Mouse (Mus musculus) MEL (cell line): ENCODE results near the gene Tprg. TPM values are rescaled to one million over a fixed set of nuclear protein-coding genes. Genes with fewer than 3 reads are reported as not detected.

Experiments
- DNase-seq: peaks from one replicate; pipeline ENCODE4 v3.0.0; 2011; ENCODE audit warnings: low read depth, low spot score
- H3K27ac ChIP-seq: 2 replicates; pipeline ENCODE4 v1.5.1; 2012; ENCODE audit warnings: low read depth, mild to moderate bottlenecking, control low read depth, low read length, moderate library complexity; ENCODE audit not compliant: control insufficient read depth
- H3K27me3 ChIP-seq, 2 experiments: fragments of 150-350 bp in 1 of 2; sonication (generic) in 1 of 2; 2 replicates each; pipeline ENCODE4 v1.6.1; 2012; ENCODE audit warnings: low read length in 2 of 2, mild to moderate bottlenecking in 2 of 2, improper control_type of control experiment in 1 of 2, moderate library complexity in 1 of 2; ENCODE audit not compliant: insufficient read depth in 2 of 2, control insufficient read depth in 1 of 2
- H3K36me3 ChIP-seq, 2 experiments: 2 replicates each; pipeline ENCODE4 v1.6.1; 2012 to 2014; ENCODE audit warnings: low read length in 2 of 2, improper control_type of control experiment in 1 of 2, inconsistent platforms in 1 of 2, mild to moderate bottlenecking in 1 of 2; ENCODE audit not compliant: insufficient read depth in 2 of 2, control insufficient read depth in 1 of 2
- H3K4me1 ChIP-seq, 2 experiments: fragments of 150-350 bp in 1 of 2; sonication (generic) in 1 of 2; 2 replicates each; pipeline ENCODE4 v1.6.1; 2012; ENCODE audit warnings: low read length in 2 of 2, improper control_type of control experiment in 1 of 2, mild to moderate bottlenecking in 1 of 2; ENCODE audit not compliant: insufficient read depth in 2 of 2, control insufficient read depth in 1 of 2
- H3K4me3 ChIP-seq, 2 experiments: fragments of 150-350 bp in 1 of 2; sonication (generic) in 1 of 2; 2 replicates each; pipeline ENCODE4 v1.5.1; 2012; ENCODE audit warnings: low read depth in 2 of 2, low read length in 2 of 2, mild to moderate bottlenecking in 2 of 2, moderate library complexity in 2 of 2, control low read depth in 1 of 2, improper control_type of control experiment in 1 of 2; ENCODE audit not compliant: control insufficient read depth in 1 of 2, insufficient read depth in 1 of 2
- H3K79me2 ChIP-seq: 2 replicates; pipeline ENCODE4 v1.6.1; 2012; ENCODE audit warnings: mild to moderate bottlenecking, low read length, moderate library complexity; ENCODE audit not compliant: control insufficient read depth, poor library complexity, insufficient read depth
- H3K9ac ChIP-seq: 2 replicates; pipeline ENCODE4 v1.6.1; 2012; ENCODE audit warnings: low read depth, mild to moderate bottlenecking, control low read depth, low read length, moderate library complexity; ENCODE audit not compliant: control insufficient read depth, poor library complexity, severe bottlenecking
- H3K9me3 ChIP-seq: fragments of 150-350 bp; sonication (generic); replicated peaks from 2 replicates; pipeline ENCODE4 v1.6.1; 2012; ENCODE audit warnings: mild to moderate bottlenecking, low read length, improper control_type of control experiment, moderate library complexity; ENCODE audit not compliant: insufficient read depth
- BHLHE40 ChIP-seq: IDR thresholded peaks from 2 replicates; pipeline ENCODE4 v1.6.1; 2012; ENCODE audit warnings: low read depth, mild to moderate bottlenecking, inconsistent platforms, low read length, improper control_type of control experiment, borderline replicate concordance
- CHD1 ChIP-seq: IDR thresholded peaks from 2 replicates; pipeline ENCODE4 v1.6.1; 2012; ENCODE audit warnings: low read depth, mild to moderate bottlenecking, inconsistent platforms, low read length, improper control_type of control experiment
- CHD2 ChIP-seq: IDR thresholded peaks from 2 replicates; pipeline ENCODE4 v1.6.1; 2011; ENCODE audit warnings: low read length, improper control_type of control experiment
- ELF1 ChIP-seq: IDR thresholded peaks from 2 replicates; pipeline ENCODE4 v1.6.1; 2014; ENCODE audit warnings: low read depth, mild to moderate bottlenecking, inconsistent platforms, low read length, improper control_type of control experiment, moderate library complexity
- EP300 ChIP-seq, 2 experiments: IDR thresholded peaks; 2 replicates each; pipeline ENCODE4 v1.6.1; 2011; ENCODE audit warnings: improper control_type of control experiment in 2 of 2, low read length in 2 of 2, low read depth in 1 of 2, mild to moderate bottlenecking in 1 of 2
- ETS1 ChIP-seq: IDR thresholded peaks from 2 replicates; pipeline ENCODE4 v1.6.1; 2012; ENCODE audit warnings: low read depth, mild to moderate bottlenecking, inconsistent platforms, low read length, improper control_type of control experiment, moderate library complexity
- GABPA ChIP-seq: IDR thresholded peaks from 2 replicates; pipeline ENCODE4 v1.6.1; 2012; ENCODE audit warnings: low read depth, mild to moderate bottlenecking, inconsistent platforms, low read length, improper control_type of control experiment, moderate library complexity
- HCFC1 ChIP-seq: IDR thresholded peaks from 2 replicates; pipeline ENCODE4 v1.6.1; 2012; ENCODE audit warnings: low read depth, mild to moderate bottlenecking, inconsistent platforms, low read length, improper control_type of control experiment, moderate library complexity
- KAT2A ChIP-seq: conservative IDR thresholded peaks from 2 replicates; pipeline ENCODE4 v1.6.1; 2012; ENCODE audit warnings: low read depth, low read length, improper control_type of control experiment, inconsistent platforms
- MAX ChIP-seq: IDR thresholded peaks from 2 replicates; pipeline ENCODE4 v1.6.1; 2011; ENCODE audit warnings: low read length, improper control_type of control experiment
- MEF2A ChIP-seq: IDR thresholded peaks from 2 replicates; pipeline ENCODE4 v1.6.1; 2014; ENCODE audit warnings: low read depth, mild to moderate bottlenecking, inconsistent platforms, low read length, improper control_type of control experiment; ENCODE audit not compliant: poor library complexity, insufficient replicate concordance, severe bottlenecking; ENCODE audit errors: extremely low read depth
- MXI1 ChIP-seq: IDR thresholded peaks from 2 replicates; pipeline ENCODE4 v1.6.1; 2011; ENCODE audit warnings: mild to moderate bottlenecking, low read depth, low read length, improper control_type of control experiment
- MYB ChIP-seq: IDR thresholded peaks from 2 replicates; pipeline ENCODE4 v1.6.1; 2011; ENCODE audit warnings: mild to moderate bottlenecking, low read depth, low read length, improper control_type of control experiment
- MYC ChIP-seq: IDR thresholded peaks from 2 replicates; pipeline ENCODE4 v1.6.1; 2011; ENCODE audit warnings: low read depth, mild to moderate bottlenecking, low read length, improper control_type of control experiment, moderate library complexity
- NELFE ChIP-seq: IDR thresholded peaks from 2 replicates; pipeline ENCODE4 v1.6.1; 2011; ENCODE audit warnings: low read depth, low read length, improper control_type of control experiment
- NRF1 ChIP-seq: IDR thresholded peaks from 2 replicates; pipeline ENCODE4 v1.6.1; 2014; ENCODE audit warnings: low read depth, mild to moderate bottlenecking, inconsistent platforms, low read length, improper control_type of control experiment, moderate library complexity; ENCODE audit not compliant: poor library complexity, insufficient read depth, severe bottlenecking
- POLR2A ChIP-seq, 2 experiments: IDR thresholded peaks; 2 replicates each; pipeline ENCODE4 v1.6.1; 2011 to 2012; ENCODE audit warnings: low read length in 2 of 2, mild to moderate bottlenecking in 2 of 2, control low read depth in 1 of 2, improper control_type of control experiment in 1 of 2, low read depth in 1 of 2, moderate library complexity in 1 of 2; ENCODE audit not compliant: control insufficient read depth in 1 of 2, insufficient read depth in 1 of 2, poor library complexity in 1 of 2
- POLR2AphosphoS2 ChIP-seq: IDR thresholded peaks from 2 replicates; pipeline ENCODE4 v1.6.1; 2011; ENCODE audit warnings: low read length, improper control_type of control experiment
- RAD21 ChIP-seq: IDR thresholded peaks from 2 replicates; pipeline ENCODE4 v1.6.1; 2011; ENCODE audit warnings: mild to moderate bottlenecking, low read depth, low read length, improper control_type of control experiment
- SMC3 ChIP-seq: IDR thresholded peaks from 2 replicates; pipeline ENCODE4 v1.6.1; 2011; ENCODE audit warnings: low read depth, low read length, improper control_type of control experiment
- TCF12 ChIP-seq: IDR thresholded peaks from 2 replicates; pipeline ENCODE4 v1.6.1; 2014; ENCODE audit warnings: low read depth, mild to moderate bottlenecking, inconsistent platforms, low read length, improper control_type of control experiment, moderate library complexity
- UBTF ChIP-seq: IDR thresholded peaks from 2 replicates; pipeline ENCODE4 v1.6.1; 2012; ENCODE audit warnings: low read depth, mild to moderate bottlenecking, inconsistent platforms, low read length, improper control_type of control experiment, moderate library complexity, borderline replicate concordance; ENCODE audit not compliant: insufficient read depth
- USF2 ChIP-seq, 2 experiments: IDR thresholded peaks; 2 replicates each; pipeline ENCODE4 v1.6.1; 2011 to 2012; ENCODE audit warnings: improper control_type of control experiment in 2 of 2, low read length in 2 of 2, borderline replicate concordance in 1 of 2, inconsistent platforms in 1 of 2, low read depth in 1 of 2, mild to moderate bottlenecking in 1 of 2; ENCODE audit not compliant: insufficient read depth in 1 of 2
- ZC3H11A ChIP-seq: IDR thresholded peaks from 2 replicates; pipeline ENCODE4 v1.6.1; 2012; ENCODE audit warnings: low read depth, mild to moderate bottlenecking, inconsistent platforms, low read length, improper control_type of control experiment
- ZKSCAN1 ChIP-seq: IDR thresholded peaks from 2 replicates; pipeline ENCODE4 v1.6.1; 2012; ENCODE audit warnings: low read depth, mild to moderate bottlenecking, inconsistent platforms, low read length, improper control_type of control experiment, moderate library complexity
- ZNF384 ChIP-seq: IDR thresholded peaks from 2 replicates; pipeline ENCODE4 v1.6.1; 2012; ENCODE audit warnings: low read depth, mild to moderate bottlenecking, inconsistent platforms, low read length, improper control_type of control experiment
- polyA plus RNA-seq, 2 experiments: library from polyadenylated mRNA; stranded (reverse) in 1 of 2; unstranded in 1 of 2; fragments of >175 nt in 1 of 2; fragments of >200 nt in 1 of 2; gene quantifications; 2 replicates each; pipeline versions ENCODE4 v1.2.1 to v1.2.4; 2012; ENCODE audit warnings: low replicate concordance in 2 of 2, low read depth in 1 of 2; ENCODE audit not compliant: insufficient read length in 2 of 2, insufficient read depth in 1 of 2, missing spikeins in 1 of 2
- total RNA-seq: library from RNA; depleted of rRNA; stranded (reverse); fragments of 300-350 nt; gene quantifications from 2 replicates; pipeline ENCODE4 v1.2.3, GENCODE M21; 2012

Gene Tprg
- total and polyA plus RNA-seq, 3 experiments: not detected

GRCm38 (mm10) chr16:25296746-25297145, 10.1 kb downstream of the Tprg start:
- Histone ChIP-seq H3K79me2 (no peaks in the 10 kb centered on the region), H3K36me3 (no peaks in the 10 kb centered on the region), H3K9ac (no peak overlapping the region), H3K4me3 (no peak overlapping the region), H3K27ac (no peak overlapping the region), H3K4me1 (no peaks in the 10 kb centered on the region), H3K27me3 (no peaks in the 10 kb centered on the region), H3K9me3 (no peaks in the 10 kb centered on the region)
- TF ChIP-seq NELFE (no peak), ETS1 (no peak), MYB (no peak), POLR2AphosphoS2 (no peak), GABPA (no peak)
- DNase-seq: no peak

GRCm38 (mm10) chr16:25298204-25298603, 11.6 kb downstream of the Tprg start:
- no peaks in the 10 kb centered on the region for H3K79me2 ChIP-seq

GRCm38 (mm10) chr16:25302616-25303015, 16.0 kb downstream of the Tprg start:
- no peak overlapping the region for H3K27ac ChIP-seq
- no peaks in the 10 kb centered on the region for H3K79me2 ChIP-seq
- H3K36me3 ChIP-seq: no peaks in the 10 kb centered on the region
- DNase-seq: no peak
- H3K27me3 ChIP-seq: no peaks in the 10 kb centered on the region
- H3K9me3 ChIP-seq: no peaks in the 10 kb centered on the region
- H3K9ac ChIP-seq: no peak overlapping the region
- no peaks in the 10 kb centered on the region for H3K4me1 ChIP-seq
- no peak overlapping the region for H3K4me3 ChIP-seq
- no peak for TF ChIP-seq NELFE
- no peak for TF ChIP-seq MEF2A
- no peak for TF ChIP-seq NRF1
- no peak for TF ChIP-seq MXI1
- no peak for TF ChIP-seq TCF12
- no peak for TF ChIP-seq KAT2A
- TF ChIP-seq MYC: no peak
- TF ChIP-seq ZNF384: no peak
- TF ChIP-seq ZC3H11A: no peak
- no peak for TF ChIP-seq UBTF
- no peak for TF ChIP-seq MAX
- TF ChIP-seq USF2 (IDR thresholded peaks at IDR 0.05; ENCODE audit: borderline replicate concordance in 1 of 2, insufficient read depth in 1 of 2, low read depth in 1 of 2, low read length in 2 of 2): no peak
- TF ChIP-seq BHLHE40: no peak
- TF ChIP-seq MYB: no peak
- no peak for TF ChIP-seq ELF1
- no peak for TF ChIP-seq CHD1
- no peak for TF ChIP-seq RAD21
- no peak for TF ChIP-seq POLR2A (IDR thresholded peaks at IDR 0.05; ENCODE audit: control insufficient read depth in 1 of 2, insufficient read depth in 1 of 2, low read depth in 1 of 2, low read length in 2 of 2, poor library complexity in 1 of 2)

More at GRCm38 (mm10) chr16:25298204-25298603, 11.6 kb downstream of the Tprg start:
- Histone ChIP-seq H3K4me3 (no peak overlapping the region), H3K36me3 (no peaks in the 10 kb centered on the region), H3K4me1 (no peaks in the 10 kb centered on the region), H3K27ac (no peak overlapping the region), H3K27me3 (no peaks in the 10 kb centered on the region), H3K9me3 (no peaks in the 10 kb centered on the region), H3K9ac (no peak overlapping the region)
- no peak for DNase-seq
- TF ChIP-seq ZNF384 (no peak), KAT2A (no peak), NRF1 (no peak), CHD2 (no peak), SMC3 (no peak), EP300 (IDR thresholded peaks at IDR 0.05; ENCODE audit: low read depth in 1 of 2, low read length in 2 of 2) (no peak), POLR2AphosphoS2 (no peak), ZKSCAN1 (no peak), HCFC1 (no peak)
